Mouse (Mus musculus): ENCODE measurements around the gene Mllt3.

- no peak for TF ChIP-seq CTCF (conservative IDR thresholded peaks at IDR 0.05; ENCODE audit: low read length)
- no peak for TF ChIP-seq POU5F1 (IDR thresholded peaks at IDR 0.05; ENCODE audit: borderline replicate concordance, low read length)
- TF ChIP-seq NANOG (IDR thresholded peaks at IDR 0.05; ENCODE audit: borderline replicate concordance, low read length), result no peak
Measured at GRCm38 (mm10) chr4:87789446-87789845, 243.7 kb downstream of the Mllt3 start.
